Mouse (Mus musculus) ovary, postnatal 10 days (tissue): ENCODE measurements around the gene Rps6kc1.

Experiments used
- DNase-seq: peaks from one replicate; pipeline ENCODE4 v3.0.0; 2022; ENCODE audit warnings: low spot score

Gene Rps6kc1

GRCm38 (mm10) chr1:190834201-190834907 is 77.2 kb downstream of the Rps6kc1 start:
- DNase-seq = no peak

GRCm38 (mm10) chr1:190832965-190833630 is 78.5 kb downstream of the Rps6kc1 start:
- DNase-seq = no peak

GRCm38 (mm10) chr1:190831839-190832497 is 79.6 kb downstream of the Rps6kc1 start:
- peak; percentile 11 for DNase-seq

- DNase-seq = no peak
Observed at GRCm38 (mm10) chr1:190826486-190827034, 85.0 kb downstream of the Rps6kc1 start.

GRCm38 (mm10) chr1:190823745-190824144 is 87.8 kb downstream of the Rps6kc1 start:
- DNase-seq = no peak

- DNase-seq = no peak
Observed at GRCm38 (mm10) chr1:190816141-190816540, 95.4 kb downstream of the Rps6kc1 start.

- no peak for DNase-seq
Observed at GRCm38 (mm10) chr1:190810408-190810807, 101.2 kb downstream of the Rps6kc1 start.

- no peak for DNase-seq
Observed at GRCm38 (mm10) chr1:190808766-190809221, 102.8 kb downstream of the Rps6kc1 start.

- DNase-seq = no peak
Observed at GRCm38 (mm10) chr1:190806817-190807216, 104.8 kb downstream of the Rps6kc1 start.

GRCm38 (mm10) chr1:190798668-190799067 is 112.9 kb downstream of the Rps6kc1 start:
- no peak for DNase-seq

- no peak for DNase-seq
Observed at GRCm38 (mm10) chr1:190797483-190798058, 114.0 kb downstream of the Rps6kc1 start.

GRCm38 (mm10) chr1:190796745-190797482 is 114.7 kb downstream of the Rps6kc1 start:
- DNase-seq = no peak

- no peak for DNase-seq
Observed at GRCm38 (mm10) chr1:190791638-190792037, 119.9 kb downstream of the Rps6kc1 start.

- DNase-seq = no peak
Observed at GRCm38 (mm10) chr1:190790720-190791119, 120.8 kb downstream of the Rps6kc1 start.

GRCm38 (mm10) chr1:190777660-190778059 is 133.9 kb downstream of the Rps6kc1 start:
- DNase-seq = no peak

- no peak for DNase-seq
Observed at GRCm38 (mm10) chr1:190776260-190776659, 135.3 kb downstream of the Rps6kc1 start.

- no peak for DNase-seq
Observed at GRCm38 (mm10) chr1:190772088-190772885, 139.3 kb downstream of the Rps6kc1 start.

- no peak for DNase-seq
Observed at GRCm38 (mm10) chr1:190769748-190770147, 141.8 kb downstream of the Rps6kc1 start.

- DNase-seq = no peak
Observed at GRCm38 (mm10) chr1:190768307-190768706, 143.3 kb downstream of the Rps6kc1 start.

GRCm38 (mm10) chr1:190767621-190768020 is 143.9 kb downstream of the Rps6kc1 start:
- DNase-seq = no peak

- DNase-seq = no peak
Observed at GRCm38 (mm10) chr1:190766800-190767199, 144.8 kb downstream of the Rps6kc1 start.
